Mouse (Mus musculus) testis, adult 2 months (tissue): Measurements from ENCODE around the gene Junb. TPM values are rescaled to one million over a fixed set of nuclear protein-coding genes. Genes with fewer than 3 reads are reported as not detected.

Source experiments
- H3K27ac ChIP-seq: fragments of 200-500 bp; 2 replicates; pipeline ENCODE4 v1.5.1; 2012; ENCODE audit warnings: low read depth, low read length; ENCODE audit not compliant: control insufficient read depth, insufficient read depth
- H3K27me3 ChIP-seq: fragments of 200-500 bp; 2 replicates; pipeline ENCODE4 v1.6.1; 2012; ENCODE audit warnings: mild to moderate bottlenecking, low read length, moderate library complexity; ENCODE audit not compliant: control insufficient read depth, insufficient read depth
- H3K36me3 ChIP-seq: fragments of 200-500 bp; 2 replicates; pipeline ENCODE4 v1.6.1; 2012; ENCODE audit warnings: mild to moderate bottlenecking, low read length; ENCODE audit not compliant: control insufficient read depth, insufficient read depth
- H3K4me1 ChIP-seq: fragments of 200-500 bp; 2 replicates; pipeline ENCODE4 v1.6.1; 2012; ENCODE audit warnings: low read length; ENCODE audit not compliant: control insufficient read depth, insufficient read depth
- H3K4me3 ChIP-seq: fragments of 200-500 bp; 2 replicates; pipeline ENCODE4 v1.5.1; 2012; ENCODE audit warnings: low read depth, mild to moderate bottlenecking, low read length, moderate library complexity, mixed read lengths; ENCODE audit not compliant: control insufficient read depth
- CTCF ChIP-seq: fragments of 200-500 bp; IDR thresholded peaks from 2 replicates; pipeline ENCODE4 v1.5.1; 2012; ENCODE audit warnings: low read depth, mild to moderate bottlenecking, inconsistent platforms, low read length, moderate library complexity; ENCODE audit not compliant: control insufficient read depth, insufficient read depth, insufficient replicate concordance
- POLR2A ChIP-seq: fragments of 200-500 bp; IDR thresholded peaks from 2 replicates; pipeline ENCODE4 v1.6.1; 2012; ENCODE audit warnings: low read depth, mild to moderate bottlenecking, inconsistent platforms, low read length, moderate library complexity; ENCODE audit not compliant: control insufficient read depth
- polyA plus RNA-seq: library from polyadenylated mRNA; depleted of rRNA; stranded (reverse); fragments of >200 nt; gene quantifications from 2 replicates; pipeline ENCODE4 v1.2.3, GENCODE M21; 2012

The Junb gene
- polyA plus RNA-seq, 1 experiment, result 5.7 TPM

- Histone ChIP-seq H3K36me3 (peaks cover 2% of the 10 kb centered on the region; the same call in 1 of the 2 replicates), H3K27me3 (no peaks in the 10 kb centered on the region), H3K27ac (no peak overlapping the region), H3K4me1 (no peaks in the 10 kb centered on the region; the same call in 1 of the 2 replicates), H3K4me3 (no peak overlapping the region)
- no peak for TF ChIP-seq POLR2A
- no peak for TF ChIP-seq CTCF
Observed at GRCm38 (mm10) chr8:84959811-84960210, 18.7 kb downstream of the Junb start.

- H3K27me3 ChIP-seq, result no peaks in the 10 kb centered on the region
- peaks cover 6% of the 10 kb centered on the region for H3K4me1 ChIP-seq
- no peak for TF ChIP-seq POLR2A
- peak; percentile 19; the same call in 1 of the 2 replicates for TF ChIP-seq CTCF
- no peaks in the 10 kb centered on the region; the same call in 1 of the 2 replicates for H3K36me3 ChIP-seq
- no peak overlapping the region for H3K27ac ChIP-seq
- H3K4me3 ChIP-seq, result no peak overlapping the region
Observed at GRCm38 (mm10) chr8:84956768-84957167, 21.8 kb downstream of the Junb start.

- Histone ChIP-seq H3K36me3 (no peaks in the 10 kb centered on the region), H3K4me1 (peaks cover 6% of the 10 kb centered on the region), H3K27me3 (no peaks in the 10 kb centered on the region), H3K4me3 (no peak overlapping the region), H3K27ac (no peak overlapping the region)
- TF ChIP-seq POLR2A (no peak), CTCF (no peak)
Observed at GRCm38 (mm10) chr8:84952612-84953255, 25.8 kb downstream of the Junb start.

- Histone ChIP-seq H3K4me1 (peaks cover 17% of the 10 kb centered on the region), H3K27me3 (no peaks in the 10 kb centered on the region; the same call in 1 of the 2 replicates), H3K4me3 (no peak overlapping the region), H3K36me3 (no peaks in the 10 kb centered on the region), H3K27ac (no peak overlapping the region)
- TF ChIP-seq POLR2A (no peak), CTCF (no peak)
Observed at GRCm38 (mm10) chr8:84949753-84950152, 28.8 kb downstream of the Junb start.

- peaks cover 24% of the 10 kb centered on the region for H3K4me1 ChIP-seq
- TF ChIP-seq POLR2A (0 out of 2 replicates have a peak, but pooled peaks have one; percentile 9), CTCF (no peak)
- no peak overlapping the region for H3K4me3 ChIP-seq
- no peaks in the 10 kb centered on the region for H3K36me3 ChIP-seq
- H3K27ac ChIP-seq, result no peak overlapping the region
- H3K27me3 ChIP-seq, result peaks cover 2% of the 10 kb centered on the region; the same call in 1 of the 2 replicates
Observed at GRCm38 (mm10) chr8:84947241-84947545, 31.3 kb downstream of the Junb start.

GRCm38 (mm10) chr8:84946528-84947240, 31.8 kb downstream of the Junb start, which contains the start of gene Rtbdn:
TSS of gene Rtbdn (plus strand) at chr8:84946991.
- Histone ChIP-seq H3K36me3 (no peaks in the 10 kb centered on the region), H3K4me1 (peaks cover 24% of the 10 kb centered on the region), H3K27me3 (peaks cover 2% of the 10 kb centered on the region; the same call in 1 of the 2 replicates), H3K27ac (no peak within 1 kb of the TSS), H3K4me3 (peak within 1 kb of the TSS; percentile 15)
- no peak for TF ChIP-seq POLR2A
- peak; percentile 50; the same call in 1 of the 2 replicates for TF ChIP-seq CTCF

GRCm38 (mm10) chr8:84945633-84946527, 32.6 kb downstream of the Junb start:
- H3K27ac ChIP-seq, result no peak overlapping the region
- H3K36me3 ChIP-seq, result no peaks in the 10 kb centered on the region

More at GRCm38 (mm10) chr8:84945633-84946527, 32.6 kb downstream of the Junb start:
- Histone ChIP-seq H3K4me3 (peak overlapping the region; percentile 15), H3K4me1 (peaks cover 24% of the 10 kb centered on the region), H3K27me3 (peaks cover 2% of the 10 kb centered on the region; the same call in 1 of the 2 replicates)
- no peak for TF ChIP-seq POLR2A
- TF ChIP-seq CTCF, result peak; percentile 26; the same call in 1 of the 2 replicates
